Mouse (Mus musculus) bone marrow, adult 2 months (tissue): ENCODE data around the gene Tax1bp3.

ENCODE experiments used
- CTCF ChIP-seq: fragments of 200-500 bp; IDR thresholded peaks from 2 replicates; pipeline ENCODE4 v1.5.1; 2011; ENCODE audit warnings: low read length, control low read depth; ENCODE audit not compliant: control insufficient read depth, insufficient read depth
- POLR2A ChIP-seq: fragments of 200-500 bp; IDR thresholded peaks from 2 replicates; pipeline ENCODE4 v1.6.1; 2011; ENCODE audit warnings: low read depth, mild to moderate bottlenecking, control low read depth, low read length, borderline replicate concordance; ENCODE audit not compliant: control insufficient read depth

- TF ChIP-seq POLR2A, result no peak
- TF ChIP-seq CTCF, result no peak
Observed at GRCm38 (mm10) chr11:73213956-73214355, 37.1 kb downstream of the Tax1bp3 start.
